Mouse (Mus musculus) hindbrain, embryonic 15.5 days (tissue): ENCODE data around the gene Nav2. TPM values are rescaled to one million over a fixed set of nuclear protein-coding genes. Genes with fewer than 3 reads are reported as not detected.
A peak's percentile ranks its signal among the peaks of the same experiment; 100 is the strongest.

Experiments used
- ATAC-seq: fragments of 200-750 bp; cut with Nextera tagmentation; 2 replicates; pipeline ENCODE4 v1.8.0; 2017; ENCODE audit warnings: low read depth, moderate number of reproducible peaks, moderate TSS enrichment; ENCODE audit not compliant: low FRiP score
- H3K27ac ChIP-seq: fragments of 300-500 bp; sonication (generic); replicated peaks from 2 replicates; pipeline ENCODE4 v1.5.1; 2015; ENCODE audit warnings: mild to moderate bottlenecking, inconsistent platforms
- H3K27me3 ChIP-seq: fragments of 300-500 bp; sonication (generic); 2 replicates; pipeline ENCODE4 v1.6.1; 2015; ENCODE audit warnings: control low read depth, inconsistent platforms
- H3K36me3 ChIP-seq: fragments of 300-500 bp; sonication (generic); 2 replicates; pipeline ENCODE4 v1.6.1; 2015; ENCODE audit warnings: control low read depth, inconsistent platforms
- H3K4me1 ChIP-seq: fragments of 300-500 bp; sonication (generic); replicated peaks from 2 replicates; pipeline ENCODE4 v1.6.1; 2015; ENCODE audit warnings: control low read depth, inconsistent platforms
- H3K4me2 ChIP-seq: fragments of 300-500 bp; sonication (generic); 2 replicates; pipeline ENCODE4 v1.6.1; 2015; ENCODE audit warnings: moderate library complexity, mild to moderate bottlenecking, inconsistent platforms
- H3K4me3 ChIP-seq: fragments of 300-500 bp; sonication (generic); 2 replicates; pipeline ENCODE4 v1.5.1; 2015; ENCODE audit warnings: mild to moderate bottlenecking, inconsistent platforms
- H3K9ac ChIP-seq: fragments of 300-500 bp; sonication (generic); 2 replicates; pipeline ENCODE4 v1.6.1; 2015; ENCODE audit warnings: inconsistent platforms
- H3K9me3 ChIP-seq: fragments of 300-500 bp; sonication (generic); 2 replicates; pipeline ENCODE4 v1.6.1; 2016; ENCODE audit warnings: control low read depth, inconsistent platforms
- WGBS: fragments of 180-500 bp; shearing (Covaris S2); methylation state at CpG from one replicate; pipeline ENCODE4 v1.1.7; 2015; 5-methylcytosine and 5-hydroxymethylcytosine counted together
- polyA plus RNA-seq: library from polyadenylated mRNA; unstranded; fragments of >200 nt; fragmentation: Nextera tagmentation; extraction: Ambion mirVana; gene quantifications from 2 replicates; pipeline ENCODE4 v1.2.1, GENCODE M21; 2015

Gene Nav2
- polyA plus RNA-seq, 1 experiment from 2014 or later: 24.7 TPM

GRCm38 (mm10) chr7:49159646-49160555 lies 251.4 kb downstream of the Nav2 start:
- peaks cover 4% of the 10 kb centered on the region; the same call in 1 of the 2 replicates for H3K9me3 ChIP-seq
- H3K4me1 ChIP-seq: peaks cover 60% of the 10 kb centered on the region
- no peak overlapping the region for H3K27ac ChIP-seq
- H3K4me3 ChIP-seq: no peak overlapping the region
- WGBS: 64% methylated on average over 18 of the region's 18 CpGs
- no peaks in the 10 kb centered on the region for H3K27me3 ChIP-seq
- ATAC-seq: no peak
- no peak overlapping the region for H3K9ac ChIP-seq
- H3K36me3 ChIP-seq: no peaks in the 10 kb centered on the region
- no peak overlapping the region for H3K4me2 ChIP-seq

DNA sequence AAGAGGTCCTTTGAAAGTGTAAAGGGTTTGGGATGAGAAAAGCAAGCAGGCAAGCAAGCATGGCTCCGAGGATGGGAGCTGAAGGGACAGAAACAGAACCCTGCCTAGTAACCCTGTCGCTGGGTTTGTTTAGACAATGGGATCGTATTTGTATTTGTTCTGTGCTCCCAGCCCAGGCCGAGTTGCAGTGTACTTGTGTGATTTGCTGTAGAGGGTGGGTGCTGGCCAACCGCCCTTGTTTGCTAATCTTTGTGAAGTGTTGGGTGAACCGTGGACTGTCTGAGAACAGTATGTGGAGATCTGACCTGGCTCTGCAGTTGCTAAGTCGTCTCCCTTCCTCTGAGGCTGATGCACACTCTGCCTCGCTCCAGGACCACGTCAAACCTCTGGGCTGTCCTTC lies 253.6 kb downstream of the Nav2 start:
- H3K4me1 ChIP-seq: peaks cover 73% of the 10 kb centered on the region
- no peak overlapping the region for H3K4me3 ChIP-seq
- H3K9me3 ChIP-seq: no peaks in the 10 kb centered on the region
- 40% methylated on average over 9 of the region's 9 CpGs for WGBS
- no peaks in the 10 kb centered on the region for H3K27me3 ChIP-seq
- no peak overlapping the region for H3K4me2 ChIP-seq
- H3K36me3 ChIP-seq: no peaks in the 10 kb centered on the region
- peak; percentile 16; the same call in 1 of the 2 replicates for ATAC-seq
- 0 out of 2 replicates have a peak overlapping the region, but pooled peaks have one; percentile 25 for H3K27ac ChIP-seq
- H3K9ac ChIP-seq: no peak overlapping the region

- peaks cover 73% of the 10 kb centered on the region for H3K4me1 ChIP-seq
- H3K4me2 ChIP-seq: no peak overlapping the region
- WGBS: 19% methylated on average over 11 of the region's 11 CpGs
- H3K27me3 ChIP-seq: no peaks in the 10 kb centered on the region
- H3K36me3 ChIP-seq: no peaks in the 10 kb centered on the region
- H3K27ac ChIP-seq: peak overlapping the region; percentile 66
- no peak for ATAC-seq
- H3K9me3 ChIP-seq: no peaks in the 10 kb centered on the region
- no peak overlapping the region for H3K4me3 ChIP-seq
- H3K9ac ChIP-seq: peak overlapping the region; percentile 24; the same call in 1 of the 2 replicates
Observed at GRCm38 (mm10) chr7:49163789-49164188, 255.3 kb downstream of the Nav2 start.

GRCm38 (mm10) chr7:49164868-49165267 lies 256.4 kb downstream of the Nav2 start:
- no peaks in the 10 kb centered on the region for H3K9me3 ChIP-seq
- H3K4me1 ChIP-seq: peaks cover 70% of the 10 kb centered on the region
- H3K27me3 ChIP-seq: no peaks in the 10 kb centered on the region
- H3K36me3 ChIP-seq: no peaks in the 10 kb centered on the region
- WGBS: 94% methylated on average over 8 of the region's 8 CpGs
- H3K4me2 ChIP-seq: no peak overlapping the region
- no peak overlapping the region for H3K27ac ChIP-seq
- no peak overlapping the region for H3K9ac ChIP-seq
- H3K4me3 ChIP-seq: no peak overlapping the region
- ATAC-seq: no peak

GRCm38 (mm10) chr7:49172926-49173325 lies 264.4 kb downstream of the Nav2 start:
- 77% methylated on average over 3 of the region's 3 CpGs for WGBS
- H3K4me1 ChIP-seq: peaks cover 35% of the 10 kb centered on the region
- no peak for ATAC-seq
- no peak overlapping the region for H3K27ac ChIP-seq
- no peak overlapping the region for H3K4me2 ChIP-seq
- H3K27me3 ChIP-seq: no peaks in the 10 kb centered on the region
- no peaks in the 10 kb centered on the region for H3K9me3 ChIP-seq
- no peaks in the 10 kb centered on the region for H3K36me3 ChIP-seq
- H3K4me3 ChIP-seq: no peak overlapping the region
- H3K9ac ChIP-seq: no peak overlapping the region

DNA sequence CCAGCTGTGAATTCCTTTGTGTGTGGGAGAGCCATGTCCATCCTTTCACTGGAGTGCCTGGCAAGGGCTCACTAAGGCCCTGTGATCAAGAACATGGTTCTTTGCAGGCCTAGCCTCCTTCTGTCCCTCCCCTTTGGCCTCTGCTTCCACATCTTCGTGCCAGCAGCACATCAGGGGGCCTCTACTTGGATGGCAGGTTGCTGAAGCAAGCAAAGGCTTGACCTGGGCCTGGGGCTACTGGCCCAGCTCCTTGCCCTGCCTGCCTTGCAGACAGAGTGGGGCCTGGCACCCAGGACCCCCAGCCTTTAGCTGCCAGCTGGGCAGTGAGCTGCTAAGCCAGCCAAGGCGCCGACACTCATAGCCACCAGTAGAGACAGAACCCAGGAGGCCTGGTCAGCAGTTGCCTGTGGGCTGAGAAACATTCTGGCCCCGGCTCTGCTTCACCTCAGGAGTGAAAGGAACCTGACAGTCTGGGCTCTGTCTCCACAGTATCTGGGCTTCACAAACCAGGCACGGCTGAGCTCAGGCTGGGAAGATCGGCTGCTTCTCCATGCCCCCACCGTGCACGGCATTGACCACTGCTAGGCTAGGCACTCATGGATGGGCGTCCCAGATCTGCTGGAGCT lies 267.4 kb downstream of the Nav2 start:
- no peak overlapping the region for H3K9ac ChIP-seq
- no peak overlapping the region for H3K4me3 ChIP-seq
- peak overlapping the region; percentile 2; the same call in 1 of the 2 replicates for H3K27ac ChIP-seq
- H3K4me1 ChIP-seq: peaks cover 31% of the 10 kb centered on the region
- no peaks in the 10 kb centered on the region for H3K27me3 ChIP-seq
- no peaks in the 10 kb centered on the region for H3K36me3 ChIP-seq
- peak; percentile 47 for ATAC-seq
- WGBS: 61% methylated on average over 9 of the region's 9 CpGs
- no peaks in the 10 kb centered on the region for H3K9me3 ChIP-seq
- H3K4me2 ChIP-seq: no peak overlapping the region

DNA sequence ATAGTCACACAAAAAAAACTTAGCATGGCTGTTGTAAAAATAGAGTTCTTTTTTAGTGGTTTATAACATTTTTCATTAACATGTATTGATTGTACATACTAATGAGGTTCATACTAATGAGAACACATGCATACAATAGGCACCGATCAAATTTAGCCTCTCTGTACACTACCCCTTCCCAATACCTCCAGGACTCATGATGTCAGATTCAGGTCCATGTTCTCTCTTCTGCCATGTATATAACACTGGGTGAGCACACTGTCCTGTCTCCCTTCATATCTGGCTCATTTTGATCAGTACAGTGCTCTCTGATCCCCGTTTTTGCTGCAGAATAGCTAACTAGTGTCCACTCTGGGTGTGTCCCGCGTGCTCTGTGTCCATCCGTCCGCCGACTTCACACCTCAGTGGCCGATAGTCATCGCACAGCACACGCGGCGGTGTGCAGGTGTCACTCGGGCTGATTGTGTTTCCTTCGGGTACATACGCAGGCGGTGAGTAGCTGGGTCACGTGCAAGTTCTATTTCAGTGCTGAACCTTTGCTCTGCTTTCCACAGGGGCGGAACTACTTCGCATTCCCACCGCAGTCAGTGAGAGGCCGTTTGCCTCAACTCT lies 268.2 kb downstream of the Nav2 start:
- no peak overlapping the region; the same call in 1 of the 2 replicates for H3K27ac ChIP-seq
- H3K9ac ChIP-seq: no peak overlapping the region
- peak; percentile 59; the same call in 1 of the 2 replicates for ATAC-seq
- H3K27me3 ChIP-seq: no peaks in the 10 kb centered on the region
- no peaks in the 10 kb centered on the region for H3K36me3 ChIP-seq
- WGBS: 75% methylated on average over 21 of the region's 21 CpGs
- no peak overlapping the region for H3K4me3 ChIP-seq
- no peak overlapping the region; the same call in 1 of the 2 replicates for H3K4me2 ChIP-seq
- no peaks in the 10 kb centered on the region for H3K9me3 ChIP-seq
- peaks cover 34% of the 10 kb centered on the region for H3K4me1 ChIP-seq

DNA sequence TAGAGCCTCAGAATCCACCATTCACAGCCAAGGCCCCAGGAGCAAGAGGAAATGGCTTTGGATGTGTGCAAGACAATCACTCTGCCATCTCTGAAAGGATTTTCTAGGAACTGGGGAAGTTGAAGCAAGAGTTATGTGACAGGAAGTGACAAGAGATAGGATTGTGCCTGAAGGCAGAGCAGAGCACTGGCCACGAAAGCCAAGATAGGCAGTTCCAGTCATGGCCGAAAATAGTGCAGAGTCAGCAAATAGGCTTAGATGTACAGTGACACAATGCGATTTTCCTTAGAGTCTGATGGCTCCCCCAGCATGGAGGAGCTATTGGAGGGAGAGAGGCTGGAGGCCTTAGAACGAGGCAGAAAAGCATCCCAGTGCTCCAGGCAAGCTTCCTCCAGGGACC lies 269.7 kb downstream of the Nav2 start:
- H3K9ac ChIP-seq: no peak overlapping the region
- H3K27me3 ChIP-seq: no peaks in the 10 kb centered on the region
- H3K36me3 ChIP-seq: no peaks in the 10 kb centered on the region
- WGBS: 64% methylated on average over 4 of the region's 4 CpGs
- ATAC-seq: no peak
- peaks cover 35% of the 10 kb centered on the region for H3K4me1 ChIP-seq
- H3K9me3 ChIP-seq: no peaks in the 10 kb centered on the region
- H3K27ac ChIP-seq: no peak overlapping the region
- H3K4me3 ChIP-seq: no peak overlapping the region
- no peak overlapping the region for H3K4me2 ChIP-seq

DNA sequence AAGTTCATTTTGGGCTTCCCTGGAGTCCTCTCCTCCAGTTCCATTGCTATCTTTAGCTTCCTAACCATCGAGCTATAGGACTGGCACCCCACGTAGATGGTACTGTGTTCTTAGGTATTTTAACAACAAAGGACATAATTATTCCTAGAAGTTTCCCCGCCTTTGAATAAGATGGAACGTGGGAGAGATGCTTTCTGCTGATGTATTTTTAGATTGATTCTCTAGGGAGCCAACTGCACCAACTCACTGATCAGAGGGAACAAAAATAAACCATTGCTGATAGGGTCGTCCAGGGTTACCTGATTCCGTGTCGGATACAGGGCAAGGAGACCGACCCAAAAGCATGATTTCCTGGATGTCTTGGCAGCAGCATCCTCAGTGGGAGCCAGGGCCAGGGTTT lies 272.5 kb downstream of the Nav2 start:
- H3K27me3 ChIP-seq: no peaks in the 10 kb centered on the region
- H3K27ac ChIP-seq: no peak overlapping the region
- no peak overlapping the region for H3K4me2 ChIP-seq
- H3K9ac ChIP-seq: no peak overlapping the region
- H3K36me3 ChIP-seq: no peaks in the 10 kb centered on the region
- H3K9me3 ChIP-seq: no peaks in the 10 kb centered on the region
- peaks cover 41% of the 10 kb centered on the region for H3K4me1 ChIP-seq
- WGBS: 79% methylated on average over 8 of the region's 8 CpGs
- no peak for ATAC-seq
- H3K4me3 ChIP-seq: no peak overlapping the region

DNA sequence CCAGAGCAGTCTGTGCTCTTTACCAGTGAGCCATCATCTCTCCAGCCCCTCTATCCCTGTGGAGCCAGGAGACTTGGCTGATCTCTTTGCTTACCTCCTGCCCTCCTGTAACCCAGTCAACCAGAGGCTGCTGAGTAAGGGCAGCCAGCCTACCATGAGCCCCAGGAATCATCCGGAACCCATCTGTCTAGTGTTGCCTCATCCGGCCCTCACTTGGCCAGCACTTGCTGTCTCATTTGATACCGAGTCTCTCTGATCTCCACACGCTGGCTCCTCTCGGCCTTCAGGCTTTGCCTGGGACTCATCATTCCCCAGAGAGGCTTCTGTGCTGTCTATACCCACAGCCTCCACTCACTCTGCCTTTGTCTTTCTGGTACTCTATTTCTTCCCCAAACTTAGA lies 273.9 kb downstream of the Nav2 start:
- no peaks in the 10 kb centered on the region for H3K27me3 ChIP-seq
- no peak; the same call in 1 of the 2 replicates for ATAC-seq
- H3K9me3 ChIP-seq: no peaks in the 10 kb centered on the region
- peaks cover 34% of the 10 kb centered on the region for H3K4me1 ChIP-seq
- 66% methylated on average over 5 of the region's 5 CpGs for WGBS
- no peak overlapping the region for H3K4me2 ChIP-seq
- H3K36me3 ChIP-seq: no peaks in the 10 kb centered on the region
- no peak overlapping the region for H3K9ac ChIP-seq
- H3K4me3 ChIP-seq: no peak overlapping the region
- H3K27ac ChIP-seq: no peak overlapping the region

- H3K4me1 ChIP-seq: peaks cover 24% of the 10 kb centered on the region
- no peaks in the 10 kb centered on the region for H3K36me3 ChIP-seq
- H3K9ac ChIP-seq: no peak overlapping the region
- ATAC-seq: peak; percentile 48; the same call in 1 of the 2 replicates
- 46% methylated on average over 5 of the region's 5 CpGs for WGBS
- H3K4me3 ChIP-seq: no peak overlapping the region
- H3K4me2 ChIP-seq: no peak overlapping the region
- no peak overlapping the region for H3K27ac ChIP-seq
- no peaks in the 10 kb centered on the region for H3K27me3 ChIP-seq
- H3K9me3 ChIP-seq: no peaks in the 10 kb centered on the region
Observed at GRCm38 (mm10) chr7:49183696-49184095, 275.2 kb downstream of the Nav2 start.

GRCm38 (mm10) chr7:49185991-49186390 lies 277.5 kb downstream of the Nav2 start:
- no peaks in the 10 kb centered on the region for H3K36me3 ChIP-seq
- H3K27me3 ChIP-seq: no peaks in the 10 kb centered on the region
- H3K9me3 ChIP-seq: no peaks in the 10 kb centered on the region
- H3K27ac ChIP-seq: no peak overlapping the region
- WGBS: 88% methylated on average over 5 of the region's 5 CpGs
- ATAC-seq: no peak
- peaks cover 39% of the 10 kb centered on the region for H3K4me1 ChIP-seq
- H3K9ac ChIP-seq: no peak overlapping the region
- no peak overlapping the region for H3K4me3 ChIP-seq
- H3K4me2 ChIP-seq: no peak overlapping the region
